Mouse (Mus musculus) midbrain, embryonic 10.5 days (tissue): Measurements from ENCODE around the gene Nbr1. TPM values are rescaled to one million over a fixed set of nuclear protein-coding genes. Genes with fewer than 3 reads are reported as not detected.
A peak's percentile ranks its signal among the peaks of the same experiment; 100 is the strongest.
"Not testable (repeated sequence)": the region's sequence is repeated elsewhere in the genome, so short reads cannot be mapped to it uniquely, and the experiment has no call there.

Experiments
- DNase-seq: peaks from one replicate; pipeline ENCODE4 v3.0.0-alpha.2; 2017; ENCODE audit warnings: low spot score
- H3K27ac ChIP-seq: fragments of 300-500 bp; sonication (generic); replicated peaks from 2 replicates; pipeline ENCODE4 v1.5.1; 2016; ENCODE audit warnings: mild to moderate bottlenecking
- H3K27me3 ChIP-seq: fragments of 300-500 bp; sonication (generic); 2 replicates; pipeline ENCODE4 v1.6.1; 2016; ENCODE audit warnings: low read depth, mild to moderate bottlenecking; ENCODE audit not compliant: poor library complexity, severe bottlenecking
- H3K36me3 ChIP-seq: fragments of 300-500 bp; sonication (generic); 2 replicates; pipeline ENCODE4 v1.6.1; 2016; ENCODE audit warnings: mild to moderate bottlenecking, moderate library complexity
- H3K4me1 ChIP-seq: fragments of 300-500 bp; sonication (generic); 2 replicates; pipeline ENCODE4 v1.6.1; 2016
- H3K4me3 ChIP-seq: fragments of 300-500 bp; sonication (generic); 2 replicates; pipeline ENCODE4 v1.5.1; 2016; ENCODE audit warnings: mild to moderate bottlenecking, moderate library complexity
- H3K9me3 ChIP-seq: fragments of 300-500 bp; sonication (generic); replicated peaks from 2 replicates; pipeline ENCODE4 v1.6.1; 2016; ENCODE audit warnings: mild to moderate bottlenecking
- WGBS: fragments of 180-500 bp; shearing (Covaris S2); methylation state at CpG from one replicate; pipeline ENCODE4 v1.1.7; 2016; 5-methylcytosine and 5-hydroxymethylcytosine counted together
- polyA plus RNA-seq: library from polyadenylated mRNA; unstranded; fragments of >200 nt; fragmentation: Nextera tagmentation; extraction: Ambion mirVana; gene quantifications from 2 replicates; pipeline ENCODE4 v1.2.1, GENCODE M21; 2016

The Nbr1 gene
- polyA plus RNA-seq, 1 experiment from 2014 or later = 69.9 TPM

GRCm38 (mm10) chr11:101552476-101553300 lies 739 bp downstream of the Nbr1 start:
- H3K27me3 ChIP-seq = no peaks in the 10 kb centered on the region
- WGBS = under 1% methylated on average over 37 of the region's 37 CpGs
- peak overlapping the region; percentile 98 for H3K27ac ChIP-seq
- no peaks in the 10 kb centered on the region for H3K9me3 ChIP-seq
- H3K36me3 ChIP-seq = peaks cover 47% of the 10 kb centered on the region
- H3K4me3 ChIP-seq = peak overlapping the region; percentile 72
- peaks cover 26% of the 10 kb centered on the region for H3K4me1 ChIP-seq
- DNase-seq = peak; percentile 97

- peak overlapping the region; percentile 72 for H3K4me3 ChIP-seq
- no peak for DNase-seq
- peaks cover 47% of the 10 kb centered on the region for H3K36me3 ChIP-seq
- H3K4me1 ChIP-seq = peaks cover 26% of the 10 kb centered on the region
- no peaks in the 10 kb centered on the region for H3K27me3 ChIP-seq
- no peaks in the 10 kb centered on the region for H3K9me3 ChIP-seq
- 30% methylated on average over 8 of the region's 8 CpGs for whole genome bisulfite sequencing
- peak overlapping the region; percentile 98 for H3K27ac ChIP-seq
These were observed 1.5 kb downstream of the Nbr1 start for GRCm38 (mm10) chr11:101553354-101553930.

- no peak overlapping the region for H3K4me3 ChIP-seq
- no peaks in the 10 kb centered on the region for H3K9me3 ChIP-seq
- 91% methylated on average over 7 of the region's 7 CpGs for WGBS
- no peaks in the 10 kb centered on the region for H3K27me3 ChIP-seq
- peaks cover 12% of the 10 kb centered on the region for H3K4me1 ChIP-seq
- peaks cover 61% of the 10 kb centered on the region for H3K36me3 ChIP-seq
- no peak overlapping the region for H3K27ac ChIP-seq
- DNase-seq = no peak
These were observed 4.6 kb downstream of the Nbr1 start for GRCm38 (mm10) chr11:101556541-101556940.

- Histone ChIP-seq H3K27me3 (no peaks in the 10 kb centered on the region), H3K27ac (no peak overlapping the region), H3K9me3 (no peaks in the 10 kb centered on the region), H3K36me3 (peaks cover 61% of the 10 kb centered on the region), H3K4me1 (peaks cover 12% of the 10 kb centered on the region), H3K4me3 (no peak overlapping the region)
- DNase-seq = no peak
- 92% methylated on average over 2 of the region's 2 CpGs for WGBS
These were observed 5.0 kb downstream of the Nbr1 start for GRCm38 (mm10) chr11:101556954-101557353.

GRCm38 (mm10) chr11:101562391-101562790 lies 10.4 kb downstream of the Nbr1 start:
- H3K27ac ChIP-seq = no peak overlapping the region
- WGBS = 48% methylated on average over 5 of the region's 5 CpGs
- H3K9me3 ChIP-seq = no peaks in the 10 kb centered on the region
- H3K4me1 ChIP-seq = no peaks in the 10 kb centered on the region
- no peaks in the 10 kb centered on the region for H3K27me3 ChIP-seq
- H3K4me3 ChIP-seq = no peak overlapping the region
- peak; percentile 46 for DNase-seq
- peaks cover 89% of the 10 kb centered on the region for H3K36me3 ChIP-seq

- H3K36me3 ChIP-seq = peaks cover 96% of the 10 kb centered on the region
These were observed 16.5 kb downstream of the Nbr1 start for GRCm38 (mm10) chr11:101568421-101568820.

GRCm38 (mm10) chr11:101576116-101576515 lies 24.2 kb downstream of the Nbr1 start:
- Histone ChIP-seq H3K9me3 (no peaks in the 10 kb centered on the region), H3K4me1 (no peaks in the 10 kb centered on the region), H3K27ac (no peak overlapping the region), H3K36me3 (peaks cover 98% of the 10 kb centered on the region), H3K4me3 (no peak overlapping the region), H3K27me3 (no peaks in the 10 kb centered on the region)
- 79% methylated on average over 6 of the region's 6 CpGs for WGBS
- no peak for DNase-seq

More at GRCm38 (mm10) chr11:101568421-101568820, 16.5 kb downstream of the Nbr1 start:
- DNase-seq = no peak
- WGBS = 79% methylated on average over 3 of the region's 3 CpGs
- Histone ChIP-seq H3K4me3 (no peak overlapping the region), H3K27ac (no peak overlapping the region), H3K4me1 (no peaks in the 10 kb centered on the region), H3K9me3 (no peaks in the 10 kb centered on the region), H3K27me3 (no peaks in the 10 kb centered on the region)

GRCm38 (mm10) chr11:101581081-101581764 lies 29.3 kb downstream of the Nbr1 start:
- Histone ChIP-seq H3K36me3 (peaks cover 46% of the 10 kb centered on the region), H3K4me3 (no peak overlapping the region), H3K9me3 (no peaks in the 10 kb centered on the region), H3K4me1 (peaks cover 10% of the 10 kb centered on the region), H3K27ac (no peak overlapping the region), H3K27me3 (no peaks in the 10 kb centered on the region)
- 81% methylated on average over 6 of the region's 6 CpGs for WGBS
- no peak for DNase-seq

- Histone ChIP-seq H3K4me1 (peaks cover 10% of the 10 kb centered on the region), H3K36me3 (peaks cover 41% of the 10 kb centered on the region), H3K4me3 (peak within 1 kb of the TSS; percentile 50), H3K27me3 (no peaks in the 10 kb centered on the region), H3K27ac (peak within 1 kb of the TSS; percentile 19), H3K9me3 (no peaks in the 10 kb centered on the region)
- DNase-seq = peak; percentile 67
- WGBS = 22% methylated on average over 30 of the region's 31 CpGs
These were observed 30.4 kb downstream of the Nbr1 start, which contains the start of gene Tmem106a for GRCm38 (mm10) chr11:101582054-101583035. TSS of gene Tmem106a (plus strand) at chr11:101582242.

GRCm38 (mm10) chr11:101583205-101583604 lies 31.3 kb downstream of the Nbr1 start:
- no peak overlapping the region for H3K27ac ChIP-seq
- H3K27me3 ChIP-seq = no peaks in the 10 kb centered on the region
- H3K4me3 ChIP-seq = no peak overlapping the region
- H3K36me3 ChIP-seq = peaks cover 32% of the 10 kb centered on the region
- no peaks in the 10 kb centered on the region for H3K9me3 ChIP-seq
- H3K4me1 ChIP-seq = peaks cover 10% of the 10 kb centered on the region
- WGBS = 90% methylated on average over 2 of the region's 2 CpGs
- no peak for DNase-seq

GRCm38 (mm10) chr11:101585031-101585430 lies 33.1 kb downstream of the Nbr1 start:
- H3K27me3 ChIP-seq, H3K9me3 ChIP-seq, DNase-seq, H3K27ac ChIP-seq, H3K4me3 ChIP-seq: not testable (repeated sequence)
- 97% methylated on average over 1 of the region's 1 CpGs for WGBS
- peaks cover 10% of the 10 kb centered on the region for H3K4me1 ChIP-seq
- H3K36me3 ChIP-seq = peaks cover 14% of the 10 kb centered on the region

- Histone ChIP-seq H3K27ac (no peak overlapping the region), H3K36me3 (peaks cover 6% of the 10 kb centered on the region), H3K9me3 (no peaks in the 10 kb centered on the region), H3K4me1 (peaks cover 10% of the 10 kb centered on the region), H3K27me3 (no peaks in the 10 kb centered on the region), H3K4me3 (no peak overlapping the region)
- 81% methylated on average over 4 of the region's 4 CpGs for WGBS
- DNase-seq = no peak
These were observed 33.9 kb downstream of the Nbr1 start for GRCm38 (mm10) chr11:101585805-101586204.
